Comparison of ENCODE assay signal across 1 mouse cellular context in the genomic region with DNA sequence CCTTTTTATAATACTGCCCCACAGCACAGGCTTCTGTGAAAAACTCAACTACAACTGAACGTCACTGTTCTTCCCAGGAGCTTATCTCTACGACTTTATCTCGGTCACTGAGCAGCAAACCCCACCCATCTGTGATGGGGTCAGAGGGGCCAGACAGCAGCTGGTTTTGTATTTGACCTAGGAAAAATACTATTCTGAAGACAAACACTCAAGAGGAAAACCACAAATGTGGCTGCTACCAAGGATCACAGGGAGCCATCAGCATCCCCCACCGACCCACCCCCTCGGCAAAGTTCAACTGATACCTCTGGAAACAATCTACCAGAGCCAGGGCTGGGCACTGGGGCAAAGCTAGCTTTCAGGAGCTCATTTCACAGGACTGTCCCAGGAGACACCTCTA.
TF ChIP-seq lines count a peak whose summit lies in the region.

No protein-coding gene starts in this region.

TF ChIP-seq in MEL, 35 proteins besides CTCF, POLR2A, EP300 and RAD21 (continued from another document):
- TF ChIP-seq MAZ (IDR thresholded peaks at IDR 0.05; ENCODE audit: low read depth, low read length) (peak; percentile 75; the same call in 1 of the 2 replicates), MYB (IDR thresholded peaks at IDR 0.05; ENCODE audit: low read depth, low read length) (no peak), SIN3A (IDR thresholded peaks at IDR 0.05; ENCODE audit: low read length) (peak; percentile 81), USF2 (IDR thresholded peaks at IDR 0.05; ENCODE audit: borderline replicate concordance in 1 of 2, insufficient read depth in 1 of 2, low read depth in 1 of 2, low read length in 2 of 2) (no peak), TAL1 (IDR thresholded peaks at IDR 0.05; ENCODE audit: low read length) (no peak), TBP (IDR thresholded peaks at IDR 0.05; ENCODE audit: low read depth, low read length) (no peak)
